Mouse (Mus musculus) ES-E14 (cell line): ENCODE data around the gene S100a5. TPM values are rescaled to one million over a fixed set of nuclear protein-coding genes. Genes with fewer than 3 reads are reported as not detected.
A peak's percentile ranks its signal among the peaks of the same experiment; 100 is the strongest.

Source experiments
- DNase-seq: peaks from one replicate; pipeline ENCODE4 v3.0.0-alpha.2; 2013; ENCODE audit warnings: low read depth, low spot score
- H3K27ac ChIP-seq: 2 replicates; pipeline ENCODE4 v1.5.1; 2012; ENCODE audit warnings: low read depth, mild to moderate bottlenecking, low read length, moderate library complexity, mixed read lengths; ENCODE audit not compliant: poor library complexity, insufficient read depth, severe bottlenecking
- H3K36me3 ChIP-seq: 2 replicates; pipeline ENCODE4 v1.6.1; 2012; ENCODE audit warnings: mild to moderate bottlenecking, low read length, moderate library complexity, mixed read lengths; ENCODE audit not compliant: control insufficient read depth, poor library complexity, insufficient read depth, severe bottlenecking
- H3K4me1 ChIP-seq, 2 experiments: fragments of 150-350 bp in 1 of 2; sonication (generic) in 1 of 2; 2 replicates each; pipeline ENCODE4 v1.6.1; 2012; ENCODE audit warnings: low read length in 2 of 2, mild to moderate bottlenecking in 1 of 2, mixed read lengths in 1 of 2; ENCODE audit not compliant: control insufficient read depth in 2 of 2, insufficient read depth in 2 of 2, poor library complexity in 1 of 2
- H3K4me3 ChIP-seq, 2 experiments: fragments of 150-350 bp in 1 of 2; sonication (generic) in 1 of 2; 2 replicates each; pipeline ENCODE4 v1.5.1; 2012; ENCODE audit warnings: low read length in 2 of 2, low read depth in 1 of 2, mild to moderate bottlenecking in 1 of 2, mixed read lengths in 1 of 2; ENCODE audit not compliant: insufficient read depth in 1 of 2, poor library complexity in 1 of 2, severe bottlenecking in 1 of 2
- H3K9ac ChIP-seq: 2 replicates; pipeline ENCODE4 v1.6.1; 2012; ENCODE audit warnings: low read depth, mild to moderate bottlenecking, low read length, mixed read lengths; ENCODE audit not compliant: poor library complexity, insufficient read depth, severe bottlenecking
- H3K9me3 ChIP-seq: fragments of 150-350 bp; sonication (generic); 2 replicates; pipeline ENCODE4 v1.6.1; 2012; ENCODE audit warnings: low read depth, mild to moderate bottlenecking, low read length; ENCODE audit not compliant: control insufficient read depth, insufficient read depth
- CHD2 ChIP-seq: IDR thresholded peaks from 2 replicates; pipeline ENCODE4 v1.6.1; 2014; ENCODE audit warnings: mild to moderate bottlenecking, low read depth, low read length, inconsistent platforms
- HCFC1 ChIP-seq: IDR thresholded peaks from 2 replicates; pipeline ENCODE4 v1.6.1; 2012; ENCODE audit warnings: low read length, inconsistent platforms, borderline replicate concordance; ENCODE audit not compliant: insufficient read depth
- MAFK ChIP-seq: IDR thresholded peaks from 2 replicates; pipeline ENCODE4 v1.6.1; 2014; ENCODE audit warnings: mild to moderate bottlenecking, low read depth, low read length, inconsistent platforms; ENCODE audit not compliant: insufficient read depth
- ZC3H11A ChIP-seq: IDR thresholded peaks from 2 replicates; pipeline ENCODE4 v1.6.1; 2012; ENCODE audit warnings: low read depth, mild to moderate bottlenecking, inconsistent platforms, low read length, borderline replicate concordance
- ZNF384 ChIP-seq: IDR thresholded peaks from 2 replicates; pipeline ENCODE4 v1.6.1; 2012; ENCODE audit warnings: low read depth, low read length, inconsistent platforms
- in situ Hi-C, 2 experiments: fragments of 600-800 bp; cut with MboI; formaldehyde crosslinking; loops; one replicate each; pipeline ENCODE4 v1.15.1; 2025; ENCODE audit warnings: low sequenced_read_pairs in 2 of 2, inconsistent platforms in 1 of 2; ENCODE audit not compliant: unreplicated experiment in 2 of 2
- total RNA-seq: library from RNA; depleted of rRNA; stranded (reverse); fragments of 300-350 nt; gene quantifications from 2 replicates; pipeline ENCODE4 v1.2.3, GENCODE M21; 2012

S100a5 gene
- total RNA-seq, 1 experiment = not detected

GRCm38 (mm10) chr3:90576351-90577001, 31.8 kb upstream of the S100a5 start:
- no peaks in the 10 kb centered on the region for H3K9me3 ChIP-seq
- H3K9ac ChIP-seq = no peak overlapping the region
- DNase-seq = no peak
- no peak overlapping the region for H3K4me3 ChIP-seq
- in situ Hi-C loops = no loop called here
- TF ChIP-seq HCFC1 (no peak), CHD2 (no peak), ZNF384 (no peak), MAFK (no peak), ZC3H11A (no peak)
- H3K36me3 ChIP-seq = no peaks in the 10 kb centered on the region
- no peak overlapping the region for H3K27ac ChIP-seq
- H3K4me1 ChIP-seq = no peaks in the 10 kb centered on the region

- in situ Hi-C loops = no loop called here
- Histone ChIP-seq H3K9ac (no peak overlapping the region), H3K9me3 (no peaks in the 10 kb centered on the region), H3K4me3 (no peak overlapping the region), H3K27ac (no peak overlapping the region), H3K4me1 (no peaks in the 10 kb centered on the region), H3K36me3 (no peaks in the 10 kb centered on the region)
- no peak for TF ChIP-seq HCFC1
- TF ChIP-seq CHD2 = no peak
- DNase-seq = no peak
Measured at GRCm38 (mm10) chr3:90579433-90579832, 28.9 kb upstream of the S100a5 start.

- no peak for DNase-seq
- Histone ChIP-seq H3K4me1 (peaks cover 0 to 4% of the 10 kb centered on the region in 2 experiments; a peak in 1 of 4 replicates), H3K36me3 (no peaks in the 10 kb centered on the region), H3K9ac (no peak overlapping the region), H3K27ac (no peak overlapping the region), H3K9me3 (no peaks in the 10 kb centered on the region), H3K4me3 (no peak overlapping the region)
- in situ Hi-C loops = no loop called here
- TF ChIP-seq ZNF384 = no peak
- no peak for TF ChIP-seq HCFC1
- no peak for TF ChIP-seq ZC3H11A
- no peak for TF ChIP-seq CHD2
- TF ChIP-seq MAFK = no peak
Measured at GRCm38 (mm10) chr3:90581141-90581540, 27.2 kb upstream of the S100a5 start.

GRCm38 (mm10) chr3:90582156-90582555, 26.2 kb upstream of the S100a5 start:
- Histone ChIP-seq H3K4me3 (no peak overlapping the region), H3K36me3 (no peaks in the 10 kb centered on the region), H3K9ac (no peak overlapping the region), H3K27ac (no peak overlapping the region), H3K9me3 (no peaks in the 10 kb centered on the region), H3K4me1 (peaks cover 0 to 11% of the 10 kb centered on the region in 2 experiments; a peak in 1 of 4 replicates)
- in situ Hi-C loops = no loop called here
- DNase-seq = no peak
- TF ChIP-seq ZNF384 (no peak), ZC3H11A (peak; percentile 57)

GRCm38 (mm10) chr3:90582556-90582955, 25.8 kb upstream of the S100a5 start:
- peaks cover 3 to 11% of the 10 kb centered on the region in 2 experiments; a peak in 1 of 4 replicates for H3K4me1 ChIP-seq
- TF ChIP-seq MAFK = no peak
- TF ChIP-seq ZC3H11A = no peak
- no peak for TF ChIP-seq CHD2
- TF ChIP-seq HCFC1 = no peak
- no peak for TF ChIP-seq ZNF384
- no peak for DNase-seq
- H3K27ac ChIP-seq = no peak overlapping the region
- H3K36me3 ChIP-seq = no peaks in the 10 kb centered on the region
- no peaks in the 10 kb centered on the region for H3K9me3 ChIP-seq
- in situ Hi-C loops = no loop called here
- no peak overlapping the region for H3K4me3 ChIP-seq
- H3K9ac ChIP-seq = no peak overlapping the region
